Mouse (Mus musculus) heart, embryonic 14.5 days (tissue): ENCODE measurements around the gene Adck2. TPM values are rescaled to one million over a fixed set of nuclear protein-coding genes. Genes with fewer than 3 reads are reported as not detected.
A peak's percentile ranks its signal among the peaks of the same experiment; 100 is the strongest.

Experiments
- ATAC-seq: fragments of 200-750 bp; cut with Nextera tagmentation; 2 replicates; pipeline ENCODE4 v1.8.0; 2017; ENCODE audit warnings: low read depth, moderate TSS enrichment; ENCODE audit not compliant: insufficient number of reproducible peaks, insufficient read depth, low FRiP score
- H3K27ac ChIP-seq, 2 experiments: fragments of 200-500 bp in 1 of 2; fragments of 300-500 bp in 1 of 2; sonication (generic) in 1 of 2; replicated peaks in 1 of 2; 2 replicates each; pipeline ENCODE4 v1.5.1; 2012 to 2014; ENCODE audit warnings: low read depth in 2 of 2, low read length in 2 of 2, control low read depth in 1 of 2, mild to moderate bottlenecking in 1 of 2, mixed read lengths in 1 of 2; ENCODE audit not compliant: control insufficient read depth in 1 of 2, insufficient read depth in 1 of 2
- H3K27me3 ChIP-seq: fragments of 300-500 bp; sonication (generic); 2 replicates; pipeline ENCODE4 v1.6.1; 2014; ENCODE audit warnings: mild to moderate bottlenecking, low read length, control low read depth; ENCODE audit not compliant: control insufficient read depth, insufficient read depth
- H3K36me3 ChIP-seq: fragments of 300-500 bp; sonication (generic); 2 replicates; pipeline ENCODE4 v1.6.1; 2014; ENCODE audit warnings: mild to moderate bottlenecking, control low read depth, low read length, mixed read lengths; ENCODE audit not compliant: control insufficient read depth, insufficient read depth
- H3K4me1 ChIP-seq, 2 experiments: fragments of 200-500 bp in 1 of 2; fragments of 300-500 bp in 1 of 2; sonication (generic) in 1 of 2; 2 replicates each; pipeline ENCODE4 v1.6.1; 2012 to 2014; ENCODE audit warnings: low read length in 2 of 2, control low read depth in 1 of 2, mixed read lengths in 1 of 2; ENCODE audit not compliant: control insufficient read depth in 2 of 2, insufficient read depth in 2 of 2
- H3K4me2 ChIP-seq: fragments of 300-500 bp; sonication (generic); 2 replicates; pipeline ENCODE4 v1.6.1; 2014; ENCODE audit warnings: mild to moderate bottlenecking, low read length
- H3K4me3 ChIP-seq, 2 experiments: fragments of 200-500 bp in 1 of 2; fragments of 300-500 bp in 1 of 2; sonication (generic) in 1 of 2; 2 replicates each; pipeline ENCODE4 v1.5.1; 2012 to 2014; ENCODE audit warnings: low read length in 2 of 2, mild to moderate bottlenecking in 2 of 2, control low read depth in 1 of 2, low read depth in 1 of 2, moderate library complexity in 1 of 2; ENCODE audit not compliant: control insufficient read depth in 1 of 2, insufficient read depth in 1 of 2
- H3K9ac ChIP-seq: fragments of 300-500 bp; sonication (generic); 2 replicates; pipeline ENCODE4 v1.6.1; 2014; ENCODE audit warnings: mild to moderate bottlenecking, low read length
- H3K9me3 ChIP-seq: fragments of 300-500 bp; sonication (generic); 2 replicates; pipeline ENCODE4 v1.6.1; 2016; ENCODE audit warnings: low read length, control low read depth; ENCODE audit not compliant: control insufficient read depth
- WGBS: fragments of 180-500 bp; shearing (Covaris S2); extraction: QIAGEN DNeasy Blood & Tissue Kit; methylation state at CpG from one replicate; pipeline ENCODE4 v1.1.7; 2014; 5-methylcytosine and 5-hydroxymethylcytosine counted together
- polyA plus RNA-seq: library from polyadenylated mRNA; unstranded; fragments of >200 nt; fragmentation: Nextera tagmentation; extraction: Ambion mirVana; gene quantifications from 2 replicates; pipeline ENCODE4 v1.2.1, GENCODE M21; 2014

The Adck2 gene
- polyA plus RNA-seq, 1 experiment from 2014 or later: 16.1 TPM

DNA sequence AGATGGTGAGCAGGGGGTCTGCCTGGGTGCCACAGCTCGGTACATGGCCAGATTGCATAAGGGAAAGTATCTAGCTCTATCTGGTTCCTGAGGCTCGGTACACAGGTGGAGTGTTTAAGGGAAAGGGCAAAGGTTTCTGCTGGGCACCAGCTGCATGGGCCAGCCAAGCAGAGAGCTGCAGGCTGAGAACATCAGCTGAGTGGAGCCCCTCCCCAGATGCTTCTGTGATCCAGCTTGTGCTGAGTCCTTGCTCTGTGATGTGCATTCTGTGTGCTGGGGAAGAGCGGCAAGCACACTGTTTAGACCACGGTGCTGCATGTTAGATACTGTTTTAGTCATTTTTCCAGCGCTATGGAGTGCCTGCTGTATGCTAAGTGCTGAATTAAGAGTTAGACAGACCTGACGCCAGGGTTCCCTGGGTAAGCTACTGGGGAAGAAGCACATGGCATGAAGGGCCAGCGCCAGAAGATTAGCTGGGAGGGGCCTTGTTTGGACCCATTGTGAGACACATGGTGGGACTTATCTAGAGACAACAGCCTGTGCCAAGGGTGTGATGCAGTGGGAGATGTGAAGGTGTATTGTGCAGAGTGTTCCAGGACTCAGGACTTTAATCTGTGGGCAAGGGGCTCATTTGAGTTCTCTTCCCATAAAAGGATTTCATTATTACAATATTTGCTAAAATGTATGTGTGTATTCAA is 7.6 kb downstream of the Adck2 start:
- H3K4me2 ChIP-seq: no peak overlapping the region
- no peak for ATAC-seq
- peaks cover 85% of the 10 kb centered on the region for H3K36me3 ChIP-seq
- no peak overlapping the region for H3K27ac ChIP-seq
- no peaks in the 10 kb centered on the region for H3K27me3 ChIP-seq
- H3K9ac ChIP-seq: no peak overlapping the region
- no peak overlapping the region for H3K4me3 ChIP-seq
- H3K4me1 ChIP-seq: no peaks in the 10 kb centered on the region
- WGBS: 72% methylated on average over 7 of the region's 7 CpGs
- H3K9me3 ChIP-seq: no peaks in the 10 kb centered on the region

DNA sequence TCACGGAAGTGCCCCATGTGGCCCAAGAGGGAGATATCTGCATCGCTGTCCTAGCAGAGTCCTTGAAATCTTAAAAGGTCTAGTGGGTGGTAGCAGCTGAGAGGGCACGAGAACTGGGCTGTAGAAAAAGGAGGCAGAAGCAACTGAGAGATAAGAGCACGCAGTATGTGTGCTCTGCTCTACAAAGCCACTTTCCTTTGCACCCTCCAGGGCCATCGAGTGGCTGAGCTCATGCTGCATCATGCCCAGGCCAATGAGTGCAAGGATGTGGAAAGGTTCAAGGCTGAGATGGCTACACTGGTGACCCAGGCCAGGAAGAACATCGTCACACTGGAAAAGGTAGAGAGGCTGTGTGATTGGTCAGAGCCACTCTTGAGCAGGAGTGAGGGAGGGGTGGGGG is 11.8 kb downstream of the Adck2 start, which contains the start of gene Gm42420:
Gene Gm42420, plus strand, starts transcription at position 237 of the 400 bp plus-strand sequence.
- H3K9me3 ChIP-seq: no peaks in the 10 kb centered on the region
- no peaks in the 10 kb centered on the region for H3K4me1 ChIP-seq
- H3K36me3 ChIP-seq: peaks cover 76% of the 10 kb centered on the region
- ATAC-seq: no peak
- no peak within 1 kb of the TSS for H3K27ac ChIP-seq
- 73% methylated on average over 6 of the region's 6 CpGs for WGBS
- no peak within 1 kb of the TSS for H3K9ac ChIP-seq
- no peaks in the 10 kb centered on the region for H3K27me3 ChIP-seq
- H3K4me2 ChIP-seq: no peak within 1 kb of the TSS
- no peak within 1 kb of the TSS for H3K4me3 ChIP-seq

DNA sequence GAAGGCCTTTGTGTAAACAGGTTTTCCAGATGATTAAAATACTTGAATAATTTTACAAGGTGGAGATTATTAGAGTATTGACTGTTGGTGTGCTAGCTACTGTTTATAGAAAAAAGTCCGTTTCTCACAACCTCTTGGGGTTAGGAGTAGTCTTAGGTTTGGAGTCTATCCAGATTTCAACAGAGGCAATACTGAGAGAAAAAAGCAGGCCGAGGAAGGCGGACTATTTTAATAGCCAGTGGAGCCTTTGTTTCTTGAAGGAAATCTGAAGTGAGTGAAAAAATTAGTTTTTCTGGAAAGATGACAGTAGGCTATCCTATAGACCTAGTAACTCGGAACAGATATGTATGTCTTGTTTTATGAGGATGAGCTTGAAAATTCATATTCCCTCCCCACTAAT is 17.8 kb downstream of the Adck2 start:
- peak overlapping the region in 1 of 2 experiments; percentile 86; a peak in 1 of 4 replicates for H3K4me3 ChIP-seq
- H3K4me2 ChIP-seq: peak overlapping the region; percentile 88; the same call in 1 of the 2 replicates
- peaks cover 36% of the 10 kb centered on the region for H3K36me3 ChIP-seq
- no peaks in the 10 kb centered on the region for H3K9me3 ChIP-seq
- H3K4me1 ChIP-seq: peaks cover 6 to 12% of the 10 kb centered on the region in 2 experiments
- no peak overlapping the region for H3K27ac ChIP-seq
- H3K9ac ChIP-seq: no peak overlapping the region
- no peaks in the 10 kb centered on the region for H3K27me3 ChIP-seq
- WGBS: 93% methylated on average over 4 of the region's 4 CpGs
- ATAC-seq: no peak

DNA sequence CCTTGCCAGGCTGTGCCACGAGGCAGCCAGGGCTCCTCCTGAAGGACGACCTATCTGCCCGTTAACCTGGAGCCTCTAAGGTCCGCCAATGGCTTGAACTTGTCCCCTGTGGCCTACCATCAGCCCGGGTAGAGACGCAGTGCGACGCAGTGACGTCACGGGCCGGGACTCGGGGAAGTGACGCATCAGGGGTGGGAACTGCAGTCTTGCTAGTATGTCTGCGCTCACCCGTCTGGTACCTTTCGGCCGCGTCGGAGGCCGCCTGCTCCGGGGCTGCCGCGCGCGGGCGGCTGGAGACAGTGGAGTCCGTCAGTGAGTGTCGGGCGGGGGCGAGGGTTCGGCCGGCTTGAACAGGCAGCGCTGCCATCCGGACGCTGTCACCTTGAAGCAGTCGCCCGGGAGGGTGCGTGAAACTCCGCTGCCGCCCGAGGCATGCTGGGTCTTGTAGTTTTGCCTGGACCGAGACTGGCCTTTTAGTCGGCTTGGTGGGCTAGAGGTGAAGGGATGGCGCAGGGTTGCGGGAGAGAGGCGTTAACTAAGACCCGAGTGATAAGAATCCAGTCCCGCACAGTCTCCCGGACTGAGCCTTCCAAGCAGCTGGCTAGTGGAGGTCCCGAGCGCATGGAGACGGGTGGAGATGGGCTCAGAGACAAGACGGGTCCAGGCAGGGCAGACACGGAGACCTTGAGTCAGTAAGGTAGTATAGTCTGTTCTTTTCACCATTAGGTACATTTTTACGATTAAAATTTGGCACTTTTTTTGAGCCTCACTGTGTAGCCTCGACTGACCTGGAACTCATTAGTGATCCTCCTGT is 18.9 kb downstream of the Adck2 start, which contains the start of gene Ndufb2:
Gene Ndufb2, plus strand, starts transcription at position 174 of the 814 bp plus-strand sequence.
- WGBS: under 1% methylated on average over 55 of the region's 56 CpGs
- Histone ChIP-seq H3K9me3 (no peaks in the 10 kb centered on the region), H3K4me1 (peaks cover 6 to 12% of the 10 kb centered on the region in 2 experiments), H3K4me3 (peak within 1 kb of the TSS; percentile 65 to 86), H3K27me3 (no peaks in the 10 kb centered on the region), H3K36me3 (peaks cover 36% of the 10 kb centered on the region), H3K9ac (peak within 1 kb of the TSS; percentile 93), H3K4me2 (peak within 1 kb of the TSS; percentile 88), H3K27ac (peak within 1 kb of the TSS; percentile 95 to 98)
- ATAC-seq: peak; percentile 94

DNA sequence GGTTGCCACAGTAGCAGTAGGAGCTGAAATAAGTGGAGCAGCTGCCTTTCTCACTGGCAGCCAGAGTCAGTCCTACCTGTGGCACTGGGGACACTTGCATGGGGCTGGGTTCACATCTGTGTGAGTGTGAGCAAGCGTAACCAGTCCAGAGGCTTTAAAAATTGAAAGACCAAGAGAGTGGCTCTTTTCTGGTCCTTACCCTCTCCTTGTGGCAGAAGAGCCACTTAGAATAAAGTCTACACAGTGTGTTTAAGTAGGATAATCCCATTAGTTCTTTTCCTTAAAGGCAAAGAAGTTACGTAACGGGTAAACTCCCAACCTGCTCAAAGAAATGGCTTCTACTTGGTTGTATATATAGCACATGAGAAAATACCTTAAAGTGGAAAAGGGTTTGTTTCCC is 27.2 kb downstream of the Adck2 start:
- Histone ChIP-seq H3K9me3 (no peaks in the 10 kb centered on the region), H3K36me3 (peaks cover 68% of the 10 kb centered on the region), H3K4me1 (peaks cover 0 to 3% of the 10 kb centered on the region in 2 experiments; a peak in 2 of 4 replicates), H3K4me3 (no peak overlapping the region), H3K27me3 (no peaks in the 10 kb centered on the region), H3K9ac (no peak overlapping the region), H3K4me2 (no peak overlapping the region), H3K27ac (no peak overlapping the region)
- no peak for ATAC-seq
- WGBS: 95% methylated on average over 3 of the region's 3 CpGs

DNA sequence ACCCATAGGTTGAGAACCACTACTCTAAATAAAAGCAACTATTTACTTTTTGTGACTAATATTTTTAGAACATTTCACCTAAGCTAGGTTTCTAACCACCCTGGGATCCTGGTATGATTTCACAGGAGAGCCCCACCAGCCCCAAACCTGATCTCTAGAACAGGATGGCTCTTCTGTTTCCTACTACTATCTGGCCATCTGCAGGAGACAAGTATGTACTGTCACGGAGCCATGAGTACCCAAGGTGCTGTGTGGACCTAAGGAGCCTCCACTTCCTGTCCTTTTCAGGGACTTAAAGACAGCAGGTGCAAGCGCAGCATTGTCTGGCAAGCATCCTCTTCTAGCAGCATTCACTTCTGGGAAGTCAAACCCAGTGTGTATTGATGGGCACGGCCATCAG is 28.2 kb downstream of the Adck2 start:
- Histone ChIP-seq H3K9ac (no peak overlapping the region), H3K36me3 (peaks cover 60% of the 10 kb centered on the region), H3K4me3 (no peak overlapping the region), H3K27ac (no peak overlapping the region), H3K4me1 (peaks cover 1 to 13% of the 10 kb centered on the region in 2 experiments), H3K4me2 (no peak overlapping the region), H3K9me3 (no peaks in the 10 kb centered on the region), H3K27me3 (no peaks in the 10 kb centered on the region)
- WGBS: 73% methylated on average over 3 of the region's 3 CpGs
- no peak for ATAC-seq

DNA sequence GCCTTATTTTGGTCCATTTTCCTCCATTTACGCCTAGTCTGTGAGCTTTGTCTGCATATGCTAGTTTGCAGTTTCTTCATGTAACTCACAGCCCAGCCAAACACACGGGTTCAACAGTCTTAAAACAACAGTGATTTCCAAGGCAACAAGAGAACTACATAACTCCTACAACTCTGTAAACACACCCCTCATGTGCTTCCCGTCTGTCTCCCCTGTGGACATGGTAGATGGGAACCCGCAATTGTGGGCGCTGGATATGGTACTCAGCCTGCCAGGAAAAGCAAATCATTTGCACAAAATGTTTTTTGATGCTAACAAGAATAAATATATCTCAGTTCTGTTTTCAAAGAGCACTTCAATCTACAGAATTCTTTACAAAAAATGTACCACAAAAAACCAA is 30.9 kb downstream of the Adck2 start:
- no peak for ATAC-seq
- H3K4me1 ChIP-seq: peaks cover 4 to 16% of the 10 kb centered on the region in 2 experiments
- WGBS: 87% methylated on average over 5 of the region's 5 CpGs

More for the DNA sequence above, 30.9 kb downstream of the Adck2 start:
- Histone ChIP-seq H3K4me2 (no peak overlapping the region), H3K4me3 (no peak overlapping the region), H3K9me3 (no peaks in the 10 kb centered on the region), H3K36me3 (peaks cover 39% of the 10 kb centered on the region), H3K27ac (no peak overlapping the region), H3K27me3 (no peaks in the 10 kb centered on the region), H3K9ac (no peak overlapping the region)
